Mouse (Mus musculus) liver, embryonic 14.5 days (tissue): Measurements from ENCODE around the gene Prss46.

Source experiments
- CTCF ChIP-seq: IDR thresholded peaks from 2 replicates; pipeline ENCODE4 v1.5.1; 2016; ENCODE audit warnings: antibody characterized with exemption, low read depth, control low read depth
- EP300 ChIP-seq: IDR thresholded peaks from 2 replicates; pipeline ENCODE4 v1.6.1; 2016; ENCODE audit warnings: antibody characterized with exemption, low read depth

GRCm38 (mm10) chr9:110858967-110859596 lies 14.8 kb downstream of the Prss46 start:
- TF ChIP-seq CTCF (no peak), EP300 (peak; percentile 93)
